Comparison of ENCODE assay signal across 8 mouse cellular contexts in the genomic region with DNA sequence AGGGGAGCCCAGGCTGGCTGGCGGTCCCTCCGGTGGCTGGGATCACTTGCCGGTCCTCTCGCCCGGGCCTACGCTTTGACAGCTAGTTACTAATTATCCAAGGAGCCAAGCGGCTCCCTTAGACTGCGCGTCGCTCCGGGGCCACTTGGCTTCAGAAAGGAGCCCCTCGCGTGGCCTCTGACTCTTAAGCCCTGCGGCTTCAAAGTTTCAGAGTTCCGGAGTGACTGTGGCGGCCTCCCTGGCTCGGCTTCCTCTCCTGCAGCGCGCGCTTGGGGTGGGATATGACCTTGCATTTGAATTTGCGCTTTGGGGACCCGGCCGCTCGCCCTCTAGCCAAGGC. TPM values are rescaled to one million over a fixed set of nuclear protein-coding genes. Genes with fewer than 3 reads are reported as not detected.
A peak's percentile ranks its signal among the peaks of the same experiment; 100 is the strongest.
DNase-seq lines count a peak whose midpoint lies in the region; ATAC-seq lines count a peak whose summit lies in the region.

No protein-coding gene starts in this region.

- H3K9ac ChIP-seq in midbrain, embryonic 12.5 days (replicated peaks) = no peak overlapping the region
- H3K9ac ChIP-seq in midbrain, embryonic 15.5 days = no peak overlapping the region
- no peak overlapping the region for H3K9ac ChIP-seq in heart, embryonic 13.5 days
- no peak overlapping the region for H3K9ac ChIP-seq in limb, embryonic 12.5 days (replicated peaks)

- peak; percentile 37 for DNase-seq in retina, postnatal 1 day
- DNase-seq in thymus, adult 18-20 months = no peak
- no peak for DNase-seq in left cerebral cortex, adult 11 months (ENCODE audit: low spot score)
- no peak for DNase-seq in left cerebral cortex, postnatal 36 days (ENCODE audit: low spot score in 2 of 2)

- peaks cover 86% of the 10 kb centered on the region for H3K27me3 ChIP-seq in midbrain, embryonic 12.5 days
- peaks cover 80% of the 10 kb centered on the region for H3K27me3 ChIP-seq in midbrain, embryonic 15.5 days (replicated peaks)
- H3K27me3 ChIP-seq in heart, embryonic 13.5 days (replicated peaks) = peaks cover 88% of the 10 kb centered on the region
- peaks cover 85% of the 10 kb centered on the region for H3K27me3 ChIP-seq in limb, embryonic 12.5 days

- H3K4me1 ChIP-seq in midbrain, embryonic 12.5 days = peaks cover 30% of the 10 kb centered on the region
- peaks cover 31% of the 10 kb centered on the region for H3K4me1 ChIP-seq in midbrain, embryonic 15.5 days
- peaks cover 38% of the 10 kb centered on the region for H3K4me1 ChIP-seq in heart, embryonic 13.5 days
- H3K4me1 ChIP-seq in limb, embryonic 12.5 days (replicated peaks) = peaks cover 36% of the 10 kb centered on the region

- intact Hi-C loops in left cerebral cortex, postnatal 36 days (cut with DNase I) = loop anchor here (5.0 to 10.0 kb wide), 3 partner anchors 90 to 1983 kb away; partner anchors contain the start of genes Ddx52 and Tbx2

- WGBS in midbrain, embryonic 12.5 days = under 1% methylated on average over 24 of the region's 24 CpGs
- under 1% methylated on average over 24 of the region's 24 CpGs for WGBS in midbrain, embryonic 15.5 days
- under 1% methylated on average over 24 of the region's 24 CpGs for WGBS in heart, embryonic 13.5 days
- WGBS in limb, embryonic 12.5 days = under 1% methylated on average over 24 of the region's 24 CpGs

- 0 out of 2 replicates have a peak overlapping the region, but pooled peaks have one; percentile 10 for H3K4me3 ChIP-seq in midbrain, embryonic 12.5 days
- H3K4me3 ChIP-seq in midbrain, embryonic 15.5 days = no peak overlapping the region
- H3K4me3 ChIP-seq in heart, embryonic 13.5 days = peak overlapping the region; percentile 43
- peak overlapping the region; percentile 23 for H3K4me3 ChIP-seq in limb, embryonic 12.5 days (replicated peaks)

- H3K9me3 ChIP-seq in midbrain, embryonic 12.5 days = no peaks in the 10 kb centered on the region
- no peaks in the 10 kb centered on the region for H3K9me3 ChIP-seq in midbrain, embryonic 15.5 days
- no peaks in the 10 kb centered on the region for H3K9me3 ChIP-seq in heart, embryonic 13.5 days
- no peaks in the 10 kb centered on the region for H3K9me3 ChIP-seq in limb, embryonic 12.5 days

- no peak overlapping the region for H3K27ac ChIP-seq in midbrain, embryonic 12.5 days (replicated peaks)
- no peak overlapping the region for H3K27ac ChIP-seq in midbrain, embryonic 15.5 days
- H3K27ac ChIP-seq in heart, embryonic 13.5 days (replicated peaks) = no peak overlapping the region
- no peak overlapping the region for H3K27ac ChIP-seq in limb, embryonic 12.5 days

- no peak overlapping the region for H3K4me2 ChIP-seq in midbrain, embryonic 12.5 days (replicated peaks)
- H3K4me2 ChIP-seq in midbrain, embryonic 15.5 days = no peak overlapping the region
- peak overlapping the region; percentile 60 for H3K4me2 ChIP-seq in heart, embryonic 13.5 days
- peak overlapping the region; percentile 23 for H3K4me2 ChIP-seq in limb, embryonic 12.5 days

- no peaks in the 10 kb centered on the region for H3K36me3 ChIP-seq in midbrain, embryonic 12.5 days
- H3K36me3 ChIP-seq in midbrain, embryonic 15.5 days (replicated peaks) = no peaks in the 10 kb centered on the region
- H3K36me3 ChIP-seq in heart, embryonic 13.5 days = no peaks in the 10 kb centered on the region
- H3K36me3 ChIP-seq in limb, embryonic 12.5 days = no peaks in the 10 kb centered on the region

- ATAC-seq in midbrain, embryonic 12.5 days (ENCODE audit: low FRiP score, low read depth) = no peak
- ATAC-seq in midbrain, embryonic 15.5 days (replicated peaks) = no peak
- ATAC-seq in heart, embryonic 13.5 days (ENCODE audit: extremely low read depth, insufficient number of reproducible peaks, low FRiP score, low TSS enrichment) = no peak
- no peak for ATAC-seq in limb, embryonic 12.5 days (ENCODE audit: insufficient number of reproducible peaks, insufficient read depth, low FRiP score, low TSS enrichment, low read depth)

RNA-seq across cellular contexts. Expression of gene Hnf1b, which starts 2.1 kb away (rescaled TPM):
- not detected in 2 replicates for polyA plus RNA-seq in midbrain, embryonic 12.5 days (2016; fragmentation: Nextera tagmentation; extraction: Ambion mirVana)
- polyA plus RNA-seq in midbrain, embryonic 15.5 days (2015; fragmentation: Nextera tagmentation; extraction: Ambion mirVana) = 0.15 TPM in 1 of 2 replicates, not detected in the other
- 0.31 and 1.1 TPM in 2 replicates for polyA plus RNA-seq in heart, embryonic 13.5 days (2015; fragmentation: Nextera tagmentation; extraction: Ambion mirVana)
- polyA plus RNA-seq in limb, embryonic 12.5 days (2016; fragmentation: Nextera tagmentation; extraction: Ambion mirVana) = not detected in 2 replicates
- under 1 TPM; 0.23 to 0.47 TPM for total RNA-seq in left cerebral cortex, postnatal 36 days (2021)

Comparison
In these comparisons a context has a peak if more than half of its experiments do, and no peak if none do; other contexts are left out.
1. H3K4me2 ChIP-seq: peak in heart, embryonic 13.5 days (single experiment) and limb, embryonic 12.5 days (single experiment); none in midbrain, embryonic 12.5 days (single experiment) and midbrain, embryonic 15.5 days (single experiment).